Mouse (Mus musculus) heart, embryonic 11.5 days (tissue): Measurements from ENCODE around the gene Gna11. TPM values are rescaled to one million over a fixed set of nuclear protein-coding genes. Genes with fewer than 3 reads are reported as not detected.

Experiments
- ATAC-seq: fragments of 200-750 bp; cut with Nextera tagmentation; replicated peaks from 2 replicates; pipeline ENCODE4 v1.8.0; 2017; ENCODE audit warnings: moderate library complexity; ENCODE audit not compliant: insufficient number of reproducible peaks, low FRiP score, low TSS enrichment
- H3K27ac ChIP-seq: fragments of 300-500 bp; sonication (generic); 2 replicates; pipeline ENCODE4 v1.5.1; 2014; ENCODE audit warnings: mild to moderate bottlenecking, low read depth, low read length
- H3K27me3 ChIP-seq: fragments of 300-500 bp; sonication (generic); 2 replicates; pipeline ENCODE4 v1.6.1; 2014; ENCODE audit warnings: mild to moderate bottlenecking, low read length, mixed read lengths; ENCODE audit not compliant: control insufficient read depth, insufficient read depth
- H3K36me3 ChIP-seq: fragments of 300-500 bp; sonication (generic); 2 replicates; pipeline ENCODE4 v1.6.1; 2014; ENCODE audit warnings: mild to moderate bottlenecking, low read length, moderate library complexity, mixed read lengths; ENCODE audit not compliant: control insufficient read depth, insufficient read depth
- H3K4me1 ChIP-seq: fragments of 300-500 bp; sonication (generic); 2 replicates; pipeline ENCODE4 v1.6.1; 2014; ENCODE audit warnings: low read length; ENCODE audit not compliant: control insufficient read depth, insufficient read depth
- H3K4me2 ChIP-seq: fragments of 300-500 bp; sonication (generic); 2 replicates; pipeline ENCODE4 v1.6.1; 2014; ENCODE audit warnings: mild to moderate bottlenecking, moderate library complexity
- H3K4me3 ChIP-seq: fragments of 300-500 bp; sonication (generic); 2 replicates; pipeline ENCODE4 v1.5.1; 2014; ENCODE audit warnings: low read depth, low read length
- H3K9ac ChIP-seq: fragments of 300-500 bp; sonication (generic); 2 replicates; pipeline ENCODE4 v1.6.1; 2014; ENCODE audit warnings: mild to moderate bottlenecking, low read depth, low read length, moderate library complexity
- H3K9me3 ChIP-seq: fragments of 300-500 bp; sonication (generic); replicated peaks from 2 replicates; pipeline ENCODE4 v1.6.1; 2016; ENCODE audit warnings: low read length; ENCODE audit not compliant: control insufficient read depth
- WGBS: fragments of 180-500 bp; shearing (Covaris S2); extraction: QIAGEN DNeasy Blood & Tissue Kit; methylation state at CpG from one replicate; pipeline ENCODE4 v1.1.7; 2014; ENCODE audit not compliant: insufficient replicate concordance; 5-methylcytosine and 5-hydroxymethylcytosine counted together
- polyA plus RNA-seq: library from polyadenylated mRNA; unstranded; fragments of >200 nt; fragmentation: Nextera tagmentation; extraction: Ambion mirVana; gene quantifications from 2 replicates; pipeline ENCODE4 v1.2.1, GENCODE M21; 2014

The Gna11 gene
- polyA plus RNA-seq, 1 experiment from 2014 or later = 55.5 TPM

DNA sequence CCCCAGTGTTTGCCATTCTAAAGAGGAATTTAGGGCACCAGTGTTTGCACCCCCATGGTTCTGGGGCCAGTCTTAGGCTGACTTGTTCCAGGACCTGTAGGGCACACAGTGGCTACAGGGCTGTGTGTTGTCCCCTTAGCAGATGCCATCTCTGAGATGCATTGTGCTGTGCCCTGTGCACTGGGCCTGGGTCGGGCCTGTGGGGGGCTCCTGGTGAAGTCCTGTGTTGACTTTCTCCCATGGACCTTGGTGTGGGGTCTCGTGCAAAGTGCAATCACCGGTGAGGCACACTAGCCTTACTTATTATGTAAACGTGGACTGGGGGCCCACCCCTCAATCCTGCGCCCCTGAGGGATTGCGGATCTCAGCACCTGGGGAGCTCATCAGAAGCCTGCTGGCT is 17.4 kb upstream of the Gna11 start:
- WGBS = 74% methylated on average over 6 of the region's 6 CpGs
- Histone ChIP-seq H3K9me3 (no peaks in the 10 kb centered on the region), H3K27ac (peak overlapping the region; percentile 18; the same call in 1 of the 2 replicates), H3K4me3 (no peak overlapping the region), H3K36me3 (peaks cover 18% of the 10 kb centered on the region), H3K4me1 (peaks cover 44% of the 10 kb centered on the region), H3K4me2 (peak overlapping the region; percentile 9; the same call in 1 of the 2 replicates), H3K9ac (no peak overlapping the region), H3K27me3 (0 out of 2 replicates have a peak, but pooled peaks cover 3% of the 10 kb centered on the region)
- ATAC-seq = no peak

DNA sequence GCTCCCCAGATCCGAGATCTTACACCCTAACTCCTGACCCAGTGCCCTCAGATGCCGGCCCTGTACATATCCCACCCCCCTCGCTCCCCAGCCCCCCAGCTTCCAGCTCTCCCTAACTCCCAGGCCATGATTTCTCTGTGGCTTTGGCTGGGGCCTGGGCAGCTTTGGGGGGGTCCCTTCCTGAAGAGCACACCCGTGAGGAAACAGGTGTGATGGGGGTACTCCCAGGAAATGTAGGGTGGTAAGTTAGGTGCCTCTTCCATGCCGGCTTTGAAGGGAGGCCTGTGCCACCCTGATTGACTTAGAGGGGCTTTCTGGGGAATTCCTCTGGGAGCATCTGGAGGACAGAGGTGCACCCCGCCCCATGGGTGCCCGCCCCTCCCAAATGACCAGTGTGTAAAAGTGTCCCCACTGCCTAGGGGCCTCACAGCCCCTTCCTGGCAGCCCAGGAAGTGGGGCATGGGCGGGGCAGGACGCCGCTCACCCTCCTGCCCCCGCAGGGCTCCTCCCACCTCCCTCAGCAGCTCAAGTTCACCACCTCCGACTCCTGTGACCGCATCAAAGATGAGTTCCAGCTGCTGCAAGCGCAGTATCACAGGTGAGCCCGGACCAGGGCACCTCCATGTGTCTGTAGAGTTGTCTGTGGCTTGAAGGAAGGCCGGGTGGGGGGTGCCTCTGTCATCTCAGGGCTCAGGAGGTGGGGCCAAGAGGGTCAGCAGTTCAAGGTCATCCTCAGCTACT is 15.9 kb upstream of the Gna11 start:
- Histone ChIP-seq H3K36me3 (peaks cover 11% of the 10 kb centered on the region), H3K4me3 (peak overlapping the region; percentile 98), H3K9me3 (no peaks in the 10 kb centered on the region), H3K27me3 (no peaks in the 10 kb centered on the region), H3K4me1 (peaks cover 44% of the 10 kb centered on the region), H3K27ac (peak overlapping the region; percentile 92), H3K9ac (peak overlapping the region; percentile 100), H3K4me2 (peak overlapping the region; percentile 96)
- WGBS = 6% methylated on average over 16 of the region's 16 CpGs
- ATAC-seq = no peak

- Histone ChIP-seq H3K27me3 (no peaks in the 10 kb centered on the region), H3K4me3 (peak overlapping the region; percentile 98), H3K9ac (peak overlapping the region; percentile 100), H3K27ac (peak overlapping the region; percentile 92), H3K4me1 (peaks cover 40% of the 10 kb centered on the region), H3K4me2 (peak overlapping the region; percentile 96), H3K36me3 (peaks cover 2% of the 10 kb centered on the region; the same call in 1 of the 2 replicates), H3K9me3 (no peaks in the 10 kb centered on the region)
- 1% methylated on average over 36 of the region's 36 CpGs for WGBS
- ATAC-seq = peak; percentile 9
Observed at GRCm38 (mm10) chr10:81559627-81560539, 14.9 kb upstream of the Gna11 start.

- H3K4me3 ChIP-seq = peak within 1 kb of the TSS; percentile 98
- H3K9me3 ChIP-seq = no peaks in the 10 kb centered on the region
- no peaks in the 10 kb centered on the region for H3K27me3 ChIP-seq
- H3K9ac ChIP-seq = peak within 1 kb of the TSS; percentile 100
- peak; percentile 53 for ATAC-seq
- H3K27ac ChIP-seq = peak within 1 kb of the TSS; percentile 92
- peaks cover 33% of the 10 kb centered on the region for H3K4me1 ChIP-seq
- H3K36me3 ChIP-seq = 0 out of 2 replicates have a peak, but pooled peaks cover 2% of the 10 kb centered on the region
- H3K4me2 ChIP-seq = peak within 1 kb of the TSS; percentile 96
- WGBS = 1% methylated on average over 43 of the region's 53 CpGs
Observed at GRCm38 (mm10) chr10:81559163-81559626, 14.2 kb upstream of the Gna11 start, which contains the start of gene Aes. Aes (plus strand) TSS chr10:81559488.

- H3K27ac ChIP-seq = no peak overlapping the region
- H3K4me3 ChIP-seq = no peak overlapping the region
- no peak for ATAC-seq
- 0 out of 2 replicates have a peak, but pooled peaks cover 3% of the 10 kb centered on the region for H3K9me3 ChIP-seq
- no peaks in the 10 kb centered on the region for H3K36me3 ChIP-seq
- no peaks in the 10 kb centered on the region for H3K27me3 ChIP-seq
- H3K9ac ChIP-seq = no peak overlapping the region
- no peak overlapping the region for H3K4me2 ChIP-seq
- 29% methylated on average over 1 of the region's 1 CpGs for WGBS
- H3K4me1 ChIP-seq = peaks cover 17% of the 10 kb centered on the region
Observed at GRCm38 (mm10) chr10:81557491-81557890, 12.5 kb upstream of the Gna11 start.

DNA sequence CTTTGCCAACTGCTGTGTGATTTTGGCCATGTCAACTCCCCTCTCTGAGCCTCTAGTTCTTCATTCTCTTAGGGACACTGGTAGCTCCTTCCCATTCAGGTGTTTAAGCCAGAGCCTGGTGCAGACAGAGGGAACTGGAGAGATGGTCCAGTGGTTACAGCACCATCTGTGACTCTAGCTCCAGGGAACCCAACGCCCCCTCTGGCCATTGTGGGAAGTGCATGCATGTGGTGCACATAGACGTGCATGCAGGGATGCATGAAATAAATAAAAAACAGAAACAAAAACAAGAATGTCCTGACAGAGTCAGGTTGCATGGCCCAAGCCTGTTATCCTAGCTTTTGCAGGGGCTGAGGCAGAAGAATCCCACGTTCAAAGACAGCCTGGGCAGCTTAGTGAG is 11.3 kb upstream of the Gna11 start:
- no peak for ATAC-seq
- Histone ChIP-seq H3K4me2 (no peak overlapping the region), H3K4me3 (no peak overlapping the region), H3K9ac (no peak overlapping the region), H3K36me3 (no peaks in the 10 kb centered on the region), H3K27ac (no peak overlapping the region), H3K9me3 (0 out of 2 replicates have a peak, but pooled peaks cover 3% of the 10 kb centered on the region), H3K27me3 (no peaks in the 10 kb centered on the region), H3K4me1 (peaks cover 7% of the 10 kb centered on the region)
- WGBS = 72% methylated on average over 3 of the region's 3 CpGs

GRCm38 (mm10) chr10:81553807-81554755 is 9.1 kb upstream of the Gna11 start:
- no peak overlapping the region for H3K4me2 ChIP-seq
- no peak overlapping the region for H3K27ac ChIP-seq
- no peaks in the 10 kb centered on the region for H3K27me3 ChIP-seq
- H3K9ac ChIP-seq = no peak overlapping the region
- no peaks in the 10 kb centered on the region for H3K36me3 ChIP-seq
- 76% methylated on average over 6 of the region's 6 CpGs for WGBS
- H3K4me1 ChIP-seq = no peaks in the 10 kb centered on the region; the same call in 1 of the 2 replicates
- ATAC-seq = no peak
- no peak overlapping the region for H3K4me3 ChIP-seq
- 0 out of 2 replicates have a peak, but pooled peaks cover 3% of the 10 kb centered on the region for H3K9me3 ChIP-seq
